Mouse (Mus musculus) layer of hippocampus, adult 11-12 months (tissue): ENCODE results near the gene Trim46.

ENCODE experiments used
- DNase-seq: peaks from one replicate; pipeline ENCODE4 v3.0.0; 2022; ENCODE audit warnings: low spot score

Gene Trim46

DNA sequence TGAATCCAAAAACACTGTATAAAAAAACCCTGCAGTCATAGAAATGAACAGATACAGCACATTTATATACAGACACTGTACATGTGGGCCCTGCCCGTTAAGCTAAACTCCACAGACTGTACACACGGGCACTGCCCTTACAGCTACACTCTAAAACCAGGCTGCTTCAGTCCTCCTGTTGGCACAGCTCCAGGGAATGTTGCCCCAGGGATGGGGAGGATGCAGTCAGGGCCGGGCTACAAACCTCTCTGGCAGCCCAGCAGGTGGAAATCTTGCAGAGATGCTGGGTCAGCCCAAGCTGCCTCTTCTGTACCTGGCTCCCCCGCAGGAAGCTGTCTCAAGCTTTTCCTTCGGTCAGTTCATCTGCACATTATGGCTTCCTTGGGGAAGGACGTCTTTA is 25.7 kb upstream of the Trim46 start:
- no peak for DNase-seq

DNA sequence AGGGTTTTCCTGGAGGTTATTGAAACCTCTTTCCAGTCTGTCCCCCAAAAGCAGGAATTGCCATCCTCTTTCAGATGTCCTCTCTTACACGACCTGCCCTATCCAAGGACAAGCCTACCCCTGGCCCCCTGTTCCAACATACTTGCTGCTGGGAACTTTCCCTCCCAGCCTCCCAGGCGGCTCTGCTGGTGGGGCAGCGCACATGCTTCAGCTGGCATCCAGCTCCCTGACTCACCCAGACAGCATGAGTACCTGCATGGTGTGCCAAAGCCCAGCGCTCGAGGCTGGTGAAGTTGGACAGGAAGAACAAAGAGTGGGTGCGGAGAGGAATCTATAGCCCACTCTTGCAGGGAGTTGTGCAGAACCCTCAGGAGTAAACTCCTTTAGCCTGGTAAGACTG is 24.8 kb upstream of the Trim46 start:
- peak; percentile 71 for DNase-seq

GRCm38 (mm10) chr3:89270051-89270755 is 24.1 kb upstream of the Trim46 start, which contains the start of gene Slc50a1:
Gene Slc50a1, minus strand, starts transcription at chr3:89270570.
- DNase-seq, result peak; percentile 80

DNA sequence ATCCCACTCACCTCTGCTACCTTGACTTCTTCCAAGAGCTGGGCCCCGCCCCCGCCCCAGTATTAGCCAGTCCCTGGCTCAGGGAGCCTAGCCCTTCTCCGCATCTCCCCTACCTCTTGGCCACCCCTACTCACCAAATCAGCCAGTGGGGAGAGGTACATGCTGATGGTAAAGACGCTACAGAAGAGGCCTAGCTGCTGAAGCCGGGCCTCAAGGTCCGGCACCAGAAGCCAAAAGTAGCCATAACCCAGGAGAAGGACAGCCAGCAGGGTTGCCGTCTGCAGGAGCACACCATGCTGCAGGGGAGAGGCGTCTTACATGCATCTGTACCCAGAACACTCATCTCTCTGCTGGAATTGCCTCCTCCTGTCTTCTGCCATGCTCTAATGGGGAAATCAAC is 22.8 kb upstream of the Trim46 start:
- no peak for DNase-seq

DNA sequence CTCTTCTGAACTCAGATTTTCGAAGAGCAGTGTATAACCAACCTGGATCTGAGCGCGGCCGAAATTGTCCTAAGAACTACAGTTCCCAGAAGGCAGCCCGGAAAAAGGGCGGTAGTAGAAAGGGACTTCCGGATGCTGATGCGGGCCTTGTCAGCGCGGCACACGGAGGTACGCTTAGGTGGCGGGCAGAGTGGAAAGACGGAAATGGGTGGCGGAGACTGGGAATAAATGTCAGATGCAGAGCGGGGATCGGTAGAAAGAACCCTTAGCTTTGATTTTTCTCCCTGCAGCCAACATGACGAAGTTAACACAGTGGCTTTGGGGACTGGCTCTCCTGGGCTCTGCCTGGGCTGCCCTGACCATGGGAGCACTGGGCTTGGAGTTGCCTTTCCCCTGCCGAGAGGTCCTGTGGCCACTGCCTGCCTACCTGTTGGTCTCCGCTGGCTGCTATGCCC is 20.4 kb upstream of the Trim46 start:
- DNase-seq, result peak; percentile 82

GRCm38 (mm10) chr3:89262417-89262816 is 16.3 kb upstream of the Trim46 start:
- DNase-seq, result no peak

GRCm38 (mm10) chr3:89260211-89260610 is 14.1 kb upstream of the Trim46 start:
- no peak for DNase-seq

DNA sequence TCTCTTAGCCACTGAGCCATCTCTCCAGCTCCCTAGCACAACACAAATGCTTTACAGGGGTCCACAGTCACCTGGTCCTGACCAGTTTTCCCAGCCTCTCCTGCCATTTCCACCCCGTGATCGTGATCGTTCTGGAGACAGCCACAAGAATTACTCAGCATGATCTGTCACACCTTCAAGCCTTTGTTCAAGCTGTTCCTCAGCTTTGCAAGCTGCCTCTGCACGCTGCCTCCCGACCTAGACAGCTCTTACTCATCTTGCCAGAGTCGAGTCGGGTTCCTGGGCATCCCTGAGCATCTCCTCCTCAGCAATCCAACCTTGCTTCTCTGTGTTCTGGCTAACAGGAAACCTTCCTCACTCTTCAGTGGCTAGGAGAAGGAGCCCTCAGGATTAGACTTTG is 13.0 kb upstream of the Trim46 start, which contains the start of gene Dpm3:
Dpm3 (plus strand) TSS at position 283 of the 400 bp plus-strand sequence.
- DNase-seq, result no peak

DNA sequence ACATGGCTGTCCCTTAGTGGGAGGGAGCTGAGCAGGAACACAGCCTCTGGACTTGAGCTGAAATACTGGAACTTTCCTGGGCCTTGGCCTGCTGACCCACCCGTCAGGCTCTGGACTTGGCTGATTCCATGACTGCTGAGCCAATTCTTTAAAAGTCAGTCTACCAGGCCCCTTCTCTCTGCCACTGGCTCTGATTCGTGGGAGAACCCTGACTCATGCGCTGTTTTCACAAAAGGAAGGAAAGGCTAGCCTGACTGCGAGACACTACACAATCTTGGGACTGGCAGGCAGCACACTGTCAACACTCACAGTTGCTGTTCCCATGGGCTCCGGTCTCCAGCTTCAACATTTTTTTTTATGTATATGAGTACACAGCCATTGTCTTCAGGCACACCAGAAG is 10.1 kb upstream of the Trim46 start:
- no peak for DNase-seq

DNA sequence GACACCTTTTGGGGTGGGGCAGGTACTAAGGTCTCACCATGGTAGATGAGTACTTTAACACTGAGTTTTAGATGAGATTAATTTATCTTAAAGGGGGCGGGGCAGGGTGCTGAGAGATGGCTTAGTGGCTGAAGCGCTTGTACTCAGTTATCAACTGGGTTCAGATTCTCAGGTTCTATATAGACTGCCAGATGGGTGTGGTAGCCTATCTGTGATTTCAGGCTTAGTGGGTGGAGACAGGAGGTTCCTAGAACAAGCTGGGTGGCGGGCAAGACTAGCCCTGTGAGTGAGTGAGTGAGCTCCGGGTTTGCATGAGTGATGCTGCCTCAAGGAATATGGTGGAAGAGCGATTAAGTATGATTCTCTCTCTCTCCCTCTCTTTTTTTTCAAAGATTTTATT is 8.9 kb upstream of the Trim46 start:
- DNase-seq, result no peak

DNA sequence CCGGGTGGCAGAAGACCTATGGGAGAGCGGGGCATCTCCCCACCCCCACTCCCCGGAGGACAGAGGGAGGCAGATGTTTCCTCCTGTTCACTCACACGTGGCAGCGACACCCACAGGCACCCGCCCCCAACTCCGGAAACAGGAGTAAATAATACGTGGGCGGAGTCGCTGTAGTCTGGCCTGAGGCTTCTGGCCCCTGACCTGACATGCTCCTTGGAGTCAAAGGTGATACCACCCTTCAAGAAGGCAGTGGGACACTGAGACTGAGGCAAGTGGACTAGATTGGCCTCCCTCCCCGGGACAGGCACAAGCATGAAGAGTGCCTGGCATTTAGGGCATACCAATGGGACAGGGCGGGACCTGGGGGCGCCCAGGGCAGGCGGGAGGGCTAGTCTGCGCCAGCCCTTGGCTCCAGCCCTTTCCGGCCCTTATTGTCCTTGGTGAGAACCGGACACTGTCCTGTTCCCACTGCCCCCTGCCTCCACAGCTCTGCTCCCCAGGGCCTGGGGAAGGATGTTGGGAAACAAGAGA is 5.3 kb upstream of the Trim46 start:
- no peak for DNase-seq

GRCm38 (mm10) chr3:89250435-89251040 is 4.4 kb upstream of the Trim46 start:
- peak; percentile 64 for DNase-seq

DNA sequence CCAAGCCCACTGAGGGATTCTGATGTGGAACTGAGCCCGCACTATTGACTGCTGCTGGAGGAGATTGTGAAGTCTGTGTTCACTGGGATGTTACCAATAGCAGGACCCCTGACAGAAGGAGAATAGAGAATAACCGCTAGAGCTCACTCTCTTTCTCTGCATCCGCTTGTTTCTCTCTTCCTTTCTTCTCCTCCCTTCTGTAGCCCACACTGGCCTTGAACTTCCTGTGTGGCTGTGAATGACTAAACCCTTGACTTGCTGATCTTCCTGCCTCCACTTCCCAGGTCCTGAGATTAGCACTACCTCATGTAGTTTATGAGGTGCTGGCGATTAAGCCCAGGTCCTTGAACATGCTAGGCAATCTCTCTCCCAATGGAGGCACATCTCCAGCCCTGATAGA is 1.4 kb upstream of the Trim46 start:
- no peak for DNase-seq

DNA sequence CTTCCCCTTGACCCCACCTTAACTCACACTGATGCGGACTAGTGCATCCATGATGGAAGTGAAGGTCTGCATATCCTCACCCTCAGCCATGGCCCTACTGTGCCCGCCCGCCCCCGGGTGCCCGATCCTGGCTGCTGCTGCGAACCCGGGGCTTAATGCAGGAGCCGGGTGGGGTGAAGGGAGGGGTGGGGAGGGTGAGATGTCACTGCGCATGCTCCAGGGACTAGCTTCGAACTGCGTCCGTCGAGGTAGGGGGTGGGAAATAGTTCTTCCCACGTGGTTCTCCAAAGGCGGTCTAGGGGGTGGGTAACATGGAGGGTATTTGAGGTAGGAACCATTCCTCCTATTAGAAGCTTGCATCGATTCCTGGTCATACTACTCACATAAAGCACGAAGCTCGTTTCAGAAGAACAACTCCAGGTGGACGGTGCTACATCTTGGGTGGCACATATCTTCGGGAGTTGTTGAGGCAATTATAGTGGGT is 379 bp downstream of the Trim46 start, which contains the start of gene Krtcap2:
Krtcap2 (plus strand) TSS at position 279 of the 484 bp plus-strand sequence.
- DNase-seq, result peak; percentile 76

DNA sequence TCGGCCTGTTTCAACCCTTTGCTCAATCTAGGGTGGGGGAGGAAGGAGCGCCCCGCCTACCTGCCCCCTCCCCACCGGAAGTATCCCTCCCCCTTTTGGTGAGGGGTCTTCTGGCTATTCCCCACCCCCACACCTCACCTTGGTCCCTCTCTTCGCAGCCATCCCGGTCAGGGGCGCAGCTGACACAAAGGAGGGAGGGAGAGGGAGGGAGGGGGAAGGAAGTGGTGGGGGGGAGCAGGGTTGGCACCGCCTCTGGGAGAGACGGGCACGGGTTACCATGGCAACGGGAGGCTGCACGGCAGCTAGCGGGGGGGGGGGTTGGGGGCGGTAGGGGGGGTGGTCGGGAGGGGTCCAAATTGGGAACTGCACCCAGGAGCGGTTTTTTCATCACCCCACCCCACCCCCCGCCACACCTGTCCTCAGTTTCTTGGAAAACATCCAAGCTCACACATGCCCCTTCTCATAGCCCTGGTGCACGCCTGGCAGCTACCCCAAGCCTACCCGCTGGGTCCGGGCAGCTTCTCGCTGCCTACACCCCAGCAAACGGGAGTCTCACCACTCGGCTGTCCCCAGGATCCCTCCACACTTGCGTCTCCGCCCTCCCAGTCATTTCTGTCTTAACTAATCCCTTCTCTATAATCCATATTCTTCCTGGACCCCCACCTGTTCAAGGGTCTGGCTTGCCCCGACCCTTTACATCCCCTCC is 974 bp downstream of the Trim46 start:
- DNase-seq, result peak; percentile 73

DNA sequence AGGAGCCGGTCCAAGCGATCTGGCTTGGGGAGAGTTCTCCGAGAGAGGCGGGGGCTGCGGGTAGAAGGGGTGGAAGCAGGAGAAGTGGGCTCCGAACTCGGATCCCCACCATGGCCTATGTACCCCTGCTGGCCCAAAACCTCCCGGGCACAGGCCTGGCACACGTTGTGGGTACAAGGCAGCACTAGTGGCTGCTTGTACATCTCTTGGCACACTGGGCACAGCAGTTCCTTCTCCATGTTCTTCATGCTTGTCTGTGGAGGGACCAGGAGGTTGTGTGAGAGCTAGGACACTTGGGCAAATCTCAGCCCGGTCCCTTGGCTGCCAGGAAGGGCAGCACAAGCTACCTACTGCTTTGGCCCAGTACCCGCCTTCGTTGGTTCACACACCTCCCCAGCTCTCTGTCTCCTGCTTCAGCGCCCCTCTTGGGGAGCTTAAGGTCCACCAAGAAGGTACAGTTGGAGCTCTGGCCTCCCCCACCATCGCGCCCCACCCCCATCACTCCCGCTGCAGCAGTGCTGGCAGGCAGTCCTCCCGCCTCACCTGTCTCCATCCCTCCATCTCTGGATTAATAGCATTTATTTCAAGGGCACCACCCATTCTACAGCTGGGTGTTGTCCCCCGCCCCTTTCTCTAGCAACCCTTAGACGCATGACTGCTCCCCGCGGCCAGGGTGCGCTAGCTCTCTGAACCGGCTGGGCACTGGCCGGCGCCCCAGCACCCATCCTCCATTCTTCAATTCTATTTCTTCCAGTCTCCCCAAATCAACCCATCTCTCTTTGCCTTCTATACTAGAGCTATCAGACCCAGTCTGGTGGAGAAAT is 1.7 kb downstream of the Trim46 start:
- peak; percentile 49 for DNase-seq

- DNase-seq, result peak; percentile 42
Observed at GRCm38 (mm10) chr3:89243609-89244008, 2.5 kb downstream of the Trim46 start.

- peak; percentile 59 for DNase-seq
Observed at GRCm38 (mm10) chr3:89242331-89242895, 3.7 kb downstream of the Trim46 start.

- DNase-seq, result no peak
Observed at GRCm38 (mm10) chr3:89238494-89238893, 7.6 kb downstream of the Trim46 start.

DNA sequence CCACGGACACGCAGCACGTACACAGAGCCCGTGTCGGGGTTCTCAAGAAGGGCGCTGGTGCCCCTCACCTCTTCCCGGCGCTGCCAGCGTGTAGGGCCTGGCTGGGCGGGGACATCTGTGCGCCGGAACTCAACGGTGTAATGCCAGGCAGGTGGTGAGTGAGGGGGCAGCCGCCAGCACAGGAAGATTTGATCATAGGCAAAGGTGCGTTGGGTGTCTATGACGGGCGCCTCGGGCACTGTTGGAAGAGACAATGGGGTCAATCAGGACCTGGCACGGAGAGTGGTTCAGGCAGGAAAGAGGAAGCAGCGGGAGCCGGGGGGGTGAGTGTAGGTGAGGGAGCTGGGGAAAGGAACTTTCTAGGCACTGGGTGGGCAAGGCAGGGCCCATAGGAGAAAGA is 8.4 kb downstream of the Trim46 start:
- DNase-seq, result no peak

DNA sequence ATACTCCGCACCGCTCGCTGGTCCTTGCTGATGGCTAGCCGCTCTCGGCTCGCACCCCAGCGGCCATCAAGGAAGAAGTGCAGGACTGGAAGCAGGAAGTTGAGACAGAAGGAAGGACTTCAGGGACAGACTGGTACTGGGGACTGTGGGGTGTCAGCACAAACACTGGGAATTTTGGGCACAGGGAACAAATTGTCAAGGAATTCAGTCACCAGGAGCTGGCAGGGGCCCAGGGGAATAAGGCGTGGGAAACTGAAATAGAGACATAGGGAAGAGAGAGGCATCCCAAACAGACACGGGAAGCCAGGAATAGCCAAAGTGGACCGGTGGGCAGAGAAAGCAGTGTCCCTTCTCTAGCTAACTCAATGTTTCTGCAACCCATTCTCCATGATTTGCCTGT is 9.6 kb downstream of the Trim46 start:
- no peak for DNase-seq
